Mouse (Mus musculus): ENCODE measurements around the gene Stub1.

- no peak for TF ChIP-seq CTCF (IDR thresholded peaks at IDR 0.05; ENCODE audit: borderline replicate concordance, insufficient read depth, low read depth, low read length)
- TF ChIP-seq POLR2A (IDR thresholded peaks at IDR 0.05; ENCODE audit: borderline replicate concordance, insufficient read depth, low read length) = no peak
These were observed 47.1 kb upstream of the Stub1 start, which contains the start of gene Wfikkn1 for GRCm38 (mm10) chr17:25880196-25880910.

Data from cerebellum, adult 2 months (tissue).